Mouse (Mus musculus): ENCODE measurements around the gene Atg9a.
A peak's percentile ranks its signal among the peaks of the same experiment; 100 is the strongest.

Gene Atg9a

GRCm38 (mm10) chr1:75214886-75215285 lies 22.9 kb upstream of the Atg9a start:
- peak; percentile 91 for DNase-seq

GRCm38 (mm10) chr1:75214442-75214841 lies 22.4 kb upstream of the Atg9a start:
- DNase-seq: peak; percentile 98

- no peak for DNase-seq
These were observed 21.1 kb upstream of the Atg9a start for GRCm38 (mm10) chr1:75213096-75213495.

GRCm38 (mm10) chr1:75212542-75212941 lies 20.5 kb upstream of the Atg9a start:
- DNase-seq: peak; percentile 38

- DNase-seq: peak; percentile 61
These were observed 19.2 kb upstream of the Atg9a start for GRCm38 (mm10) chr1:75211141-75211708.

GRCm38 (mm10) chr1:75210136-75211087 lies 18.4 kb upstream of the Atg9a start, which contains the start of the genes Glb1l and Stk16:
Gene Glb1l (minus strand): TSS chr1:75210813.
Gene Stk16 (plus strand): TSS chr1:75210838.
- DNase-seq: peak; percentile 97

- peak; percentile 95 for DNase-seq
These were observed 17.1 kb upstream of the Atg9a start for GRCm38 (mm10) chr1:75208967-75209678.

GRCm38 (mm10) chr1:75201236-75201635 lies 9.2 kb upstream of the Atg9a start:
- DNase-seq: peak; percentile 86

GRCm38 (mm10) chr1:75192452-75192851 lies 456 bp upstream of the Atg9a start:
- peak; percentile 70 for DNase-seq

GRCm38 (mm10) chr1:75191258-75191621 lies 756 bp downstream of the Atg9a start:
- peak; percentile 30 for DNase-seq

- DNase-seq: no peak
These were observed 1.4 kb downstream of the Atg9a start for GRCm38 (mm10) chr1:75190577-75190976.

- no peak for DNase-seq
These were observed 4.0 kb downstream of the Atg9a start for GRCm38 (mm10) chr1:75187914-75188483.

GRCm38 (mm10) chr1:75187126-75187525 lies 4.9 kb downstream of the Atg9a start:
- no peak for DNase-seq

- no peak for DNase-seq
These were observed 6.5 kb downstream of the Atg9a start for GRCm38 (mm10) chr1:75185495-75185894.

- DNase-seq: no peak
These were observed 9.8 kb downstream of the Atg9a start for GRCm38 (mm10) chr1:75182160-75182559.

GRCm38 (mm10) chr1:75181377-75181870 lies 10.6 kb downstream of the Atg9a start:
- DNase-seq: no peak

- DNase-seq: no peak
These were observed 11.3 kb downstream of the Atg9a start for GRCm38 (mm10) chr1:75180741-75181140.

GRCm38 (mm10) chr1:75180105-75180590 lies 11.8 kb downstream of the Atg9a start, which contains the start of gene Abcb6:
Gene Abcb6 (minus strand): TSS chr1:75180392.
- peak; percentile 95 for DNase-seq

GRCm38 (mm10) chr1:75179334-75180104 lies 12.5 kb downstream of the Atg9a start:
- DNase-seq: peak; percentile 65

- peak; percentile 99 for DNase-seq
These were observed 23.2 kb downstream of the Atg9a start, which contains the start of gene Zfand2b for GRCm38 (mm10) chr1:75168472-75169464. Gene Zfand2b (plus strand): TSS chr1:75168646.

All from kidney, adult 9 months (tissue).